Mouse (Mus musculus): ENCODE results near the gene Kazald1. TPM values are rescaled to one million over a fixed set of nuclear protein-coding genes. Genes with fewer than 3 reads are reported as not detected.
A peak's percentile ranks its signal among the peaks of the same experiment; 100 is the strongest.

Gene Kazald1
- polyA plus RNA-seq, 1 experiment from 2014 or later, result 4.9 TPM

GRCm38 (mm10) chr19:45081279-45081678 lies 6.2 kb downstream of the Kazald1 start:
- Histone ChIP-seq H3K36me3 (replicated peaks; ENCODE audit: control insufficient read depth, insufficient read depth) (no peaks in the 10 kb centered on the region), H3K9ac (no peak overlapping the region), H3K9me3 (ENCODE audit: control insufficient read depth, low read length) (no peaks in the 10 kb centered on the region), H3K27ac (no peak overlapping the region), H3K4me1 (replicated peaks; ENCODE audit: control insufficient read depth, insufficient read depth, low read length) (peaks cover 23% of the 10 kb centered on the region), H3K4me3 (replicated peaks; ENCODE audit: low read length) (peak overlapping the region; percentile 22; the same call in 1 of the 2 replicates), H3K4me2 (replicated peaks) (peak overlapping the region; percentile 52), H3K27me3 (ENCODE audit: control insufficient read depth, insufficient read depth, low read length) (peaks cover 81% of the 10 kb centered on the region)
- ATAC-seq (ENCODE audit: low FRiP score) (no peak), DNase-seq (ENCODE audit: low spot score) (peak; percentile 77)
- WGBS, result 0% methylated on average over 5 of the region's 5 CpGs

GRCm38 (mm10) chr19:45081841-45082550 lies 7.0 kb downstream of the Kazald1 start:
- ATAC-seq (ENCODE audit: low FRiP score), result no peak

GRCm38 (mm10) chr19:45097868-45098267 lies 22.8 kb downstream of the Kazald1 start:
- DNase-seq (ENCODE audit: low spot score) (no peak), ATAC-seq (ENCODE audit: low FRiP score) (no peak)
- Histone ChIP-seq H3K4me1 (replicated peaks; ENCODE audit: control insufficient read depth, insufficient read depth, low read length) (no peaks in the 10 kb centered on the region), H3K9ac (no peak overlapping the region), H3K27ac (no peak overlapping the region), H3K9me3 (ENCODE audit: control insufficient read depth, low read length) (no peaks in the 10 kb centered on the region), H3K27me3 (ENCODE audit: control insufficient read depth, insufficient read depth, low read length) (peaks cover 12% of the 10 kb centered on the region), H3K36me3 (replicated peaks; ENCODE audit: control insufficient read depth, insufficient read depth) (no peaks in the 10 kb centered on the region), H3K4me2 (replicated peaks) (no peak overlapping the region), H3K4me3 (replicated peaks; ENCODE audit: low read length) (no peak overlapping the region)
- WGBS, result 36% methylated on average over 11 of the region's 11 CpGs

More at GRCm38 (mm10) chr19:45081841-45082550, 7.0 kb downstream of the Kazald1 start:
- Histone ChIP-seq H3K4me2 (replicated peaks) (no peak overlapping the region), H3K4me1 (replicated peaks; ENCODE audit: control insufficient read depth, insufficient read depth, low read length) (peaks cover 16% of the 10 kb centered on the region), H3K36me3 (replicated peaks; ENCODE audit: control insufficient read depth, insufficient read depth) (no peaks in the 10 kb centered on the region), H3K9ac (no peak overlapping the region), H3K4me3 (replicated peaks; ENCODE audit: low read length) (no peak overlapping the region), H3K27me3 (ENCODE audit: control insufficient read depth, insufficient read depth, low read length) (peaks cover 78% of the 10 kb centered on the region), H3K9me3 (ENCODE audit: control insufficient read depth, low read length) (no peaks in the 10 kb centered on the region), H3K27ac (no peak overlapping the region)
- peak; percentile 57 for DNase-seq (ENCODE audit: low spot score)
- 16% methylated on average over 11 of the region's 11 CpGs for WGBS

GRCm38 (mm10) chr19:45100486-45101270 lies 25.6 kb downstream of the Kazald1 start:
- no peak overlapping the region for H3K27ac ChIP-seq
- H3K9me3 ChIP-seq (ENCODE audit: control insufficient read depth, low read length), result no peaks in the 10 kb centered on the region
- H3K27me3 ChIP-seq (ENCODE audit: control insufficient read depth, insufficient read depth, low read length), result peaks cover 16% of the 10 kb centered on the region
- H3K9ac ChIP-seq, result no peak overlapping the region
- no peak for DNase-seq (ENCODE audit: low spot score)
- H3K4me3 ChIP-seq (replicated peaks; ENCODE audit: low read length), result no peak overlapping the region
- H3K4me1 ChIP-seq (replicated peaks; ENCODE audit: control insufficient read depth, insufficient read depth, low read length), result 0 out of 2 replicates have a peak, but pooled peaks cover 15% of the 10 kb centered on the region
- 80% methylated on average over 8 of the region's 8 CpGs for whole genome bisulfite sequencing
- no peak for ATAC-seq (ENCODE audit: low FRiP score)
- no peak overlapping the region for H3K4me2 ChIP-seq (replicated peaks)
- no peaks in the 10 kb centered on the region for H3K36me3 ChIP-seq (replicated peaks; ENCODE audit: control insufficient read depth, insufficient read depth)

GRCm38 (mm10) chr19:45105591-45105990 lies 30.6 kb downstream of the Kazald1 start:
- Histone ChIP-seq H3K4me2 (replicated peaks) (no peak overlapping the region), H3K4me1 (replicated peaks; ENCODE audit: control insufficient read depth, insufficient read depth, low read length) (0 out of 2 replicates have a peak, but pooled peaks cover 15% of the 10 kb centered on the region), H3K4me3 (replicated peaks; ENCODE audit: low read length) (no peak overlapping the region), H3K36me3 (replicated peaks; ENCODE audit: control insufficient read depth, insufficient read depth) (no peaks in the 10 kb centered on the region), H3K9ac (no peak overlapping the region), H3K9me3 (ENCODE audit: control insufficient read depth, low read length) (no peaks in the 10 kb centered on the region), H3K27me3 (ENCODE audit: control insufficient read depth, insufficient read depth, low read length) (peaks cover 4% of the 10 kb centered on the region), H3K27ac (no peak overlapping the region)
- no peak for ATAC-seq (ENCODE audit: low FRiP score)
- 58% methylated on average over 1 of the region's 1 CpGs for WGBS
- DNase-seq (ENCODE audit: low spot score), result no peak

- DNase-seq (ENCODE audit: low spot score) (no peak), ATAC-seq (ENCODE audit: low FRiP score) (no peak)
- Histone ChIP-seq H3K4me1 (replicated peaks; ENCODE audit: control insufficient read depth, insufficient read depth, low read length) (0 out of 2 replicates have a peak, but pooled peaks cover 15% of the 10 kb centered on the region), H3K9me3 (ENCODE audit: control insufficient read depth, low read length) (no peaks in the 10 kb centered on the region), H3K9ac (no peak overlapping the region), H3K4me2 (replicated peaks) (no peak overlapping the region), H3K27ac (no peak overlapping the region), H3K4me3 (replicated peaks; ENCODE audit: low read length) (no peak overlapping the region), H3K27me3 (ENCODE audit: control insufficient read depth, insufficient read depth, low read length) (peaks cover 4% of the 10 kb centered on the region), H3K36me3 (replicated peaks; ENCODE audit: control insufficient read depth, insufficient read depth) (no peaks in the 10 kb centered on the region)
- 52% methylated on average over 6 of the region's 6 CpGs for WGBS
These were observed 31.6 kb downstream of the Kazald1 start for GRCm38 (mm10) chr19:45106689-45107088.

GRCm38 (mm10) chr19:45110681-45111080 lies 35.6 kb downstream of the Kazald1 start:
- peaks cover 12% of the 10 kb centered on the region for H3K27me3 ChIP-seq (ENCODE audit: control insufficient read depth, insufficient read depth, low read length)
- H3K9ac ChIP-seq, result no peak overlapping the region

GRCm38 (mm10) chr19:45112444-45112843 lies 37.4 kb downstream of the Kazald1 start:
- no peak for ATAC-seq (ENCODE audit: low FRiP score)
- no peaks in the 10 kb centered on the region for H3K9me3 ChIP-seq (ENCODE audit: control insufficient read depth, low read length)
- no peak overlapping the region for H3K4me3 ChIP-seq (replicated peaks; ENCODE audit: low read length)
- H3K9ac ChIP-seq, result no peak overlapping the region
- no peak overlapping the region for H3K4me2 ChIP-seq (replicated peaks)
- 88% methylated on average over 6 of the region's 6 CpGs for WGBS
- no peaks in the 10 kb centered on the region for H3K36me3 ChIP-seq (replicated peaks; ENCODE audit: control insufficient read depth, insufficient read depth)
- no peak overlapping the region for H3K27ac ChIP-seq
- H3K4me1 ChIP-seq (replicated peaks; ENCODE audit: control insufficient read depth, insufficient read depth, low read length), result no peaks in the 10 kb centered on the region; the same call in 1 of the 2 replicates
- DNase-seq (ENCODE audit: low spot score), result no peak
- peaks cover 12% of the 10 kb centered on the region for H3K27me3 ChIP-seq (ENCODE audit: control insufficient read depth, insufficient read depth, low read length)

More at GRCm38 (mm10) chr19:45110681-45111080, 35.6 kb downstream of the Kazald1 start:
- ATAC-seq (ENCODE audit: low FRiP score) (no peak), DNase-seq (ENCODE audit: low spot score) (no peak)
- WGBS, result 83% methylated on average over 8 of the region's 8 CpGs
- Histone ChIP-seq H3K4me1 (replicated peaks; ENCODE audit: control insufficient read depth, insufficient read depth, low read length) (peaks cover under 1% of the 10 kb centered on the region; the same call in 1 of the 2 replicates), H3K4me2 (replicated peaks) (no peak overlapping the region), H3K27ac (no peak overlapping the region), H3K36me3 (replicated peaks; ENCODE audit: control insufficient read depth, insufficient read depth) (no peaks in the 10 kb centered on the region), H3K4me3 (replicated peaks; ENCODE audit: low read length) (no peak overlapping the region), H3K9me3 (ENCODE audit: control insufficient read depth, low read length) (no peaks in the 10 kb centered on the region)

GRCm38 (mm10) chr19:45113791-45114460 lies 38.9 kb downstream of the Kazald1 start:
- ATAC-seq (ENCODE audit: low FRiP score), result no peak
- H3K4me1 ChIP-seq (replicated peaks; ENCODE audit: control insufficient read depth, insufficient read depth, low read length), result no peaks in the 10 kb centered on the region; the same call in 1 of the 2 replicates
- H3K27me3 ChIP-seq (ENCODE audit: control insufficient read depth, insufficient read depth, low read length), result peaks cover 12% of the 10 kb centered on the region
- no peak for DNase-seq (ENCODE audit: low spot score)
- H3K27ac ChIP-seq, result no peak overlapping the region
- H3K9me3 ChIP-seq (ENCODE audit: control insufficient read depth, low read length), result no peaks in the 10 kb centered on the region
- H3K9ac ChIP-seq, result no peak overlapping the region; the same call in 1 of the 2 replicates
- peak overlapping the region; percentile 4; the same call in 1 of the 2 replicates for H3K4me2 ChIP-seq (replicated peaks)
- H3K36me3 ChIP-seq (replicated peaks; ENCODE audit: control insufficient read depth, insufficient read depth), result no peaks in the 10 kb centered on the region
- 3% methylated on average over 18 of the region's 18 CpGs for WGBS
- H3K4me3 ChIP-seq (replicated peaks; ENCODE audit: low read length), result no peak overlapping the region
